Comparison of ENCODE assay signal across 11 mouse cellular contexts in genomic region chr5:120953974-120954373, GRCm38 (mm10). TPM values are rescaled to one million over a fixed set of nuclear protein-coding genes. Genes with fewer than 3 reads are reported as not detected.
A peak's percentile ranks its signal among the peaks of the same experiment; 100 is the strongest.
DNase-seq lines count a peak whose midpoint lies in the region; ATAC-seq and TF ChIP-seq lines count a peak whose summit lies in the region.
"Had no signal": no experiment of that assay in that cellular context is flagged by ENCODE, and none has a peak within 500 bp of the region (broad histone marks: within the 10 kb centered on the region; RNA-seq: fewer than 3 reads in every experiment).

No protein-coding gene starts in this region.

- TF ChIP-seq CTCF in intestine, postnatal 0 days (IDR thresholded peaks at IDR 0.05; ENCODE audit: low read depth): peak; percentile 80
- peak; percentile 91 for TF ChIP-seq CTCF in cortical plate, adult 2 months (IDR thresholded peaks at IDR 0.05; ENCODE audit: extremely low read depth, insufficient read depth, low read length)

- H3K36me3 ChIP-seq in intestine, postnatal 0 days (ENCODE audit: control insufficient read depth, insufficient read depth): no peaks in the 10 kb centered on the region
- H3K36me3 ChIP-seq in intestine, embryonic 15.5 days: no peaks in the 10 kb centered on the region
- H3K36me3 ChIP-seq in limb, embryonic 10.5 days: no peaks in the 10 kb centered on the region
- H3K36me3 ChIP-seq: embryonic facial prominence, embryonic 13.5 days had no signal

- no peak overlapping the region for H3K9ac ChIP-seq in intestine, postnatal 0 days (ENCODE audit: low read depth, low read length)
- H3K9ac ChIP-seq in intestine, embryonic 15.5 days: no peak overlapping the region
- H3K9ac ChIP-seq: embryonic facial prominence, embryonic 13.5 days had no signal

- no peak overlapping the region for H3K27ac ChIP-seq in intestine, postnatal 0 days (ENCODE audit: low read depth, low read length)
- H3K27ac ChIP-seq in intestine, embryonic 15.5 days: no peak overlapping the region
- no peak overlapping the region for H3K27ac ChIP-seq in cortical plate, adult 2 months (ENCODE audit: insufficient read depth, low read length)
- no peak overlapping the region for H3K27ac ChIP-seq in limb, embryonic 10.5 days
- H3K27ac ChIP-seq: embryonic facial prominence, embryonic 13.5 days had no signal

- no peaks in the 10 kb centered on the region for H3K4me1 ChIP-seq in intestine, postnatal 0 days (replicated peaks; ENCODE audit: control insufficient read depth, insufficient read depth, low read length)
- H3K4me1 ChIP-seq in intestine, embryonic 15.5 days (replicated peaks): no peaks in the 10 kb centered on the region
- no peaks in the 10 kb centered on the region for H3K4me1 ChIP-seq in cortical plate, adult 2 months (ENCODE audit: control insufficient read depth, insufficient read depth, low read length)
- no peaks in the 10 kb centered on the region for H3K4me1 ChIP-seq in limb, embryonic 10.5 days
- H3K4me1 ChIP-seq: embryonic facial prominence, embryonic 13.5 days had no signal

- H3K9me3 ChIP-seq in intestine, postnatal 0 days (ENCODE audit: control insufficient read depth): no peaks in the 10 kb centered on the region
- H3K9me3 ChIP-seq in intestine, embryonic 15.5 days: no peaks in the 10 kb centered on the region
- no peaks in the 10 kb centered on the region for H3K9me3 ChIP-seq in limb, embryonic 10.5 days (replicated peaks)
- H3K9me3 ChIP-seq: embryonic facial prominence, embryonic 13.5 days had no signal

- no peak overlapping the region for H3K4me2 ChIP-seq in intestine, postnatal 0 days (replicated peaks; ENCODE audit: low read depth)
- H3K4me2 ChIP-seq in intestine, embryonic 15.5 days (replicated peaks): no peak overlapping the region
- H3K4me2 ChIP-seq: embryonic facial prominence, embryonic 13.5 days had no signal

- ATAC-seq in intestine, postnatal 0 days: no peak
- no peak for ATAC-seq in intestine, embryonic 15.5 days
- ATAC-seq in monocyte, adult 5-6 weeks (replicated peaks; ENCODE audit: insufficient number of reproducible peaks, low FRiP score, low TSS enrichment, poor library complexity, severe bottlenecking): no peak

- no peak overlapping the region for H3K4me3 ChIP-seq in intestine, postnatal 0 days (ENCODE audit: low read depth, low read length)
- H3K4me3 ChIP-seq in intestine, embryonic 15.5 days (replicated peaks): no peak overlapping the region
- H3K4me3 ChIP-seq in cortical plate, adult 2 months (ENCODE audit: insufficient read depth, low read length): no peak overlapping the region
- H3K4me3 ChIP-seq in limb, embryonic 10.5 days: no peak overlapping the region
- H3K4me3 ChIP-seq: embryonic facial prominence, embryonic 13.5 days had no signal

- no peaks in the 10 kb centered on the region for H3K27me3 ChIP-seq in intestine, postnatal 0 days (replicated peaks; ENCODE audit: control insufficient read depth, insufficient read depth, low read length)
- no peaks in the 10 kb centered on the region for H3K27me3 ChIP-seq in intestine, embryonic 15.5 days (replicated peaks)
- H3K27me3 ChIP-seq in limb, embryonic 10.5 days (ENCODE audit: low read depth, poor library complexity, severe bottlenecking): no peaks in the 10 kb centered on the region
- H3K27me3 ChIP-seq: embryonic facial prominence, embryonic 13.5 days had no signal

- no peak for TF ChIP-seq POLR2A in cortical plate, adult 2 months (IDR thresholded peaks at IDR 0.05; ENCODE audit: extremely low read depth, insufficient read depth, low read length)

- DNase-seq in B cell, adult 2 months: peak; percentile 58 to 63
- DNase-seq in adrenal gland, adult 2 months: peak; percentile 15
- peak; percentile 73 for DNase-seq in limb, embryonic 10.5 days (ENCODE audit: low spot score)
- DNase-seq in testis, postnatal 14 days (ENCODE audit: low spot score): peak; percentile 19

- 24% methylated on average over 5 of the region's 5 CpGs for WGBS in intestine, postnatal 0 days
- 23% methylated on average over 5 of the region's 5 CpGs for WGBS in intestine, embryonic 15.5 days
- 21% methylated on average over 5 of the region's 5 CpGs for WGBS in limb, embryonic 10.5 days

RNA-seq across cellular contexts. Expression of gene Oas1d, which starts 39.6 kb away (rescaled TPM):
- 0.18 and 0.25 TPM in 2 replicates for polyA plus RNA-seq in intestine, postnatal 0 days (2015; fragmentation: Nextera tagmentation; extraction: Ambion mirVana)
- polyA plus RNA-seq in intestine, embryonic 15.5 days (2015; fragmentation: Nextera tagmentation; extraction: Ambion mirVana): not detected in 2 replicates
- total RNA-seq in adrenal gland, adult 2 months (2021): not detected
- not detected in 2 replicates for polyA plus RNA-seq in adrenal gland, adult 2 months (2012; rRNA removed)
- polyA plus RNA-seq in cortical plate, adult 2 months (2012; rRNA removed): not detected in 2 replicates
- not detected in 2 replicates for polyA plus RNA-seq in limb, embryonic 10.5 days (2016; fragmentation: Nextera tagmentation; extraction: Ambion mirVana)
- not detected in 3 replicates for total RNA-seq in monocyte, adult 5-6 weeks (2017)
- total RNA-seq: layer of hippocampus, postnatal 14 days had no signal
- polyA plus RNA-seq: embryonic facial prominence, embryonic 13.5 days; neural tube, embryonic 14.5 days had no signal

RNA-seq across cellular contexts. Expression of gene Oas1a, which starts 46.7 kb away (rescaled TPM):
- polyA plus RNA-seq in intestine, postnatal 0 days (2015; fragmentation: Nextera tagmentation; extraction: Ambion mirVana): 65.4 and 65.6 TPM in 2 replicates
- 6.4 and 9.5 TPM in 2 replicates for polyA plus RNA-seq in intestine, embryonic 15.5 days (2015; fragmentation: Nextera tagmentation; extraction: Ambion mirVana)
- 1 to 10 TPM; 3.2 to 3.6 TPM for total RNA-seq in adrenal gland, adult 2 months (2021)
- polyA plus RNA-seq in adrenal gland, adult 2 months (2012; rRNA removed): 8.5 and 8.9 TPM in 2 replicates
- 1.8 and 2.2 TPM in 2 replicates for polyA plus RNA-seq in cortical plate, adult 2 months (2012; rRNA removed)
- polyA plus RNA-seq in limb, embryonic 10.5 days (2016; fragmentation: Nextera tagmentation; extraction: Ambion mirVana): 0.48 and 0.58 TPM in 2 replicates
- total RNA-seq in monocyte, adult 5-6 weeks (2017): 26.0 to 35.8 TPM (median 31.2 TPM) in 3 replicates

RNA-seq across cellular contexts. Expression of gene Rph3a, which starts 55.9 kb away (rescaled TPM):
- 0.48 and 0.77 TPM in 2 replicates for polyA plus RNA-seq in intestine, postnatal 0 days (2015; fragmentation: Nextera tagmentation; extraction: Ambion mirVana)
- 0.20 and 0.30 TPM in 2 replicates for polyA plus RNA-seq in intestine, embryonic 15.5 days (2015; fragmentation: Nextera tagmentation; extraction: Ambion mirVana)
- 1 to 10 TPM; 3.7 to 4.6 TPM for total RNA-seq in adrenal gland, adult 2 months (2021)
- 2.4 and 3.5 TPM in 2 replicates for polyA plus RNA-seq in adrenal gland, adult 2 months (2012; rRNA removed)
- 256 and 278 TPM in 2 replicates for polyA plus RNA-seq in cortical plate, adult 2 months (2012; rRNA removed)
- polyA plus RNA-seq in limb, embryonic 10.5 days (2016; fragmentation: Nextera tagmentation; extraction: Ambion mirVana): not detected in 2 replicates
- not detected in 3 replicates for total RNA-seq in monocyte, adult 5-6 weeks (2017)

Comparison
In these comparisons a context has a peak if more than half of its experiments do, and no peak if none do; other contexts are left out.
1. DNase-seq: peak in every context shown above with its lines; median percentile 73 in limb, embryonic 10.5 days; 60 in B cell, adult 2 months; 19 in testis, postnatal 14 days; 15 in adrenal gland, adult 2 months.
2. RNA of gene Rph3a, which starts 55.9 kb away (polyA plus RNA-seq): 256 to 278 TPM in cortical plate, adult 2 months; 2.4 to 3.5 TPM in adrenal gland, adult 2 months, 0.48 to 0.77 TPM in intestine, postnatal 0 days, 0.20 to 0.30 TPM in intestine, embryonic 15.5 days and not detected in limb, embryonic 10.5 days; every median in the first group is over 10 times any median in the second.